Mouse (Mus musculus) adrenal gland, postnatal 14 days (tissue): ENCODE measurements around the gene Tmem132d. TPM values are rescaled to one million over a fixed set of nuclear protein-coding genes. Genes with fewer than 3 reads are reported as not detected.
A peak's percentile ranks its signal among the peaks of the same experiment; 100 is the strongest.
"Not testable (repeated sequence)": the region's sequence is repeated elsewhere in the genome, so short reads cannot be mapped to it uniquely, and the experiment has no call there.

Source experiments
- DNase-seq: peaks from one replicate; pipeline ENCODE4 v3.0.0; 2021; ENCODE audit warnings: mixed read lengths
- total RNA-seq: library from RNA; stranded (reverse); gene quantifications from 2 replicates; pipeline ENCODE4 v1.2.3, GENCODE M21; 2021

Tmem132d gene
- total RNA-seq, 1 experiment from 2014 or later = not detected

GRCm38 (mm10) chr5:128075456-128075855 lies 357.4 kb downstream of the Tmem132d start:
- no peak for DNase-seq

- DNase-seq = no peak
These were observed 360.3 kb downstream of the Tmem132d start for GRCm38 (mm10) chr5:128072616-128073015.

DNA sequence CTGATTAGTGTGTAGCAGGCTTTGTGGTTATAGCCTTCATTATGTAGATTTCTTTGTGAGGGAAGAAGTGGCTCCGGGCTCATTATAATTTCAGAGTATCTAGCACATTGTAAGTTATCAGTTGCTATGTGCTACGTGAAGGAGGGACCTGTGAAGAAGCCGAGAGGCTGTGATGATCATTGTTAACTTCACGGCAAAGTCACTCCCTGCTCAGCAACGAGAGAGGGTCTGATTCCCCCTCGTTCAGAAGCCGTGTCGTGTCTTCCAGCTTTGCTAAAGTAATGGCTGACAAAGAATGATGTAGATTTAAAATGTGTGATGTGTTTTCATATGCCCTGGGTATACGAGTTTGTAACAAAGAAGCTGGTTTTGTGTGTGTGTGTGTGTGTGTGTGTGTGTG lies 391.1 kb downstream of the Tmem132d start:
- no peak for DNase-seq

DNA sequence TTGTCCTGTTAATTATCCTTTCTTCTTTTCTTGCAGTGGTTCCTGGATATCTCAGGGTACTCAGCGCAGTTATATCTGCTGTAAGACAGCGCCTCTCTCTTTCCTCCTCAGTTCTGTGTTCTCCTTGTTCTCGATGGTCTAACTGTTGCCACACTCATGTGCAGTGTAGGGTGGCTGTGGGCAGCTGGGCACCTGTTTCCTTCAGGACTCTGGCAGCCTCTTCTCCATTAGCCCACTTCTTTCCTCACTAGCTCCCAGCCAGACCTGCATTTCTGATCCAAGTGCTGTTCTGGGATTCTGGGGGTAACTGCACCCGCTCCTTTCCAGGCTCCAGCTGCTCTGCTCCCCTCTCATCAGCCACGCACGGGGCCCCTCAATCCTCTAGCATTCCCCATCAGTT lies 392.8 kb downstream of the Tmem132d start:
- no peak for DNase-seq

GRCm38 (mm10) chr5:128027076-128027475 lies 405.8 kb downstream of the Tmem132d start:
- no peak for DNase-seq

GRCm38 (mm10) chr5:128004666-128005065 lies 428.2 kb downstream of the Tmem132d start:
- DNase-seq = no peak

- DNase-seq = no peak
These were observed 436.2 kb downstream of the Tmem132d start for GRCm38 (mm10) chr5:127996526-127997245.

GRCm38 (mm10) chr5:127993460-127993859 lies 439.4 kb downstream of the Tmem132d start:
- DNase-seq = no peak

- no peak for DNase-seq
These were observed 442.1 kb downstream of the Tmem132d start for GRCm38 (mm10) chr5:127990826-127991225.

DNA sequence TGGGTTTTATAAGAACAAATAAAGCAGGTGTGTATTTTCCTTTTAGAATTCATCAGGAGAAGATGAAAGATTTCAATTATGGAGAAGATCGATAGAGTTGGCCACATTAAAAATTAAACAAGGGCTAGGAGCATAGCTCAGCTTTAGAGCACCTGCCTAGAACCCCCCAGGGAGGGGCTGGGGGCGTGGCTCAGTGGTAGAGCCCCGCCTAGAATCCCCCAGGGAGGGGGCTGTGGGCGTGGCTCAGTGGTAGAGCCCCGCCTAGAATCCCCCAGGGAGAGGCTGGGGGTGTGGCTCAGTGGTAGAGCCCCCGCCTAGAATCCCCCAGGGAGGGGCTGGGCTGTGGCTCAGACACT lies 452.9 kb downstream of the Tmem132d start:
- DNase-seq = not testable (repeated sequence)

GRCm38 (mm10) chr5:127979329-127980002 lies 453.4 kb downstream of the Tmem132d start:
- no peak for DNase-seq

GRCm38 (mm10) chr5:127976661-127977060 lies 456.2 kb downstream of the Tmem132d start:
- no peak for DNase-seq

- DNase-seq = no peak
These were observed 467.2 kb downstream of the Tmem132d start for GRCm38 (mm10) chr5:127965700-127966099.

DNA sequence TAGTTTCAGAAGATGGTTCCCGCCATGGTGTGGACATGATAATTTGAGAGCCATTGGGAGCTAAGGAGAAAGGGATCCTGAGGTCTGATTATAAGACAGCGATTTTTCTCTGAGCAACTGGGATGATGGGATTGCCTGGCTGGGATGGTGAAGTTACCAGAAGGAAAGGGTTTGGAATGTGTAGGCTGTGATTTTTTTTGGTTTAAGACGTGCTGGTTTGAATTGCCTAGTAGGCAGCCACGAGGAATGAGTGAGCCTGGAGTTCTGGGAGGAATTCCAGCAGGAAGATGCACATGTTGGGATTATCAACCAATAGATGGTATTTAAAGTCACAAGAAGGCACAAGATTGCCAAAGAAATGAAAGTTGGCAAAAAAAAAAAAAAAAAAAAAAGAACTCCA lies 470.2 kb downstream of the Tmem132d start:
- DNase-seq = no peak

DNA sequence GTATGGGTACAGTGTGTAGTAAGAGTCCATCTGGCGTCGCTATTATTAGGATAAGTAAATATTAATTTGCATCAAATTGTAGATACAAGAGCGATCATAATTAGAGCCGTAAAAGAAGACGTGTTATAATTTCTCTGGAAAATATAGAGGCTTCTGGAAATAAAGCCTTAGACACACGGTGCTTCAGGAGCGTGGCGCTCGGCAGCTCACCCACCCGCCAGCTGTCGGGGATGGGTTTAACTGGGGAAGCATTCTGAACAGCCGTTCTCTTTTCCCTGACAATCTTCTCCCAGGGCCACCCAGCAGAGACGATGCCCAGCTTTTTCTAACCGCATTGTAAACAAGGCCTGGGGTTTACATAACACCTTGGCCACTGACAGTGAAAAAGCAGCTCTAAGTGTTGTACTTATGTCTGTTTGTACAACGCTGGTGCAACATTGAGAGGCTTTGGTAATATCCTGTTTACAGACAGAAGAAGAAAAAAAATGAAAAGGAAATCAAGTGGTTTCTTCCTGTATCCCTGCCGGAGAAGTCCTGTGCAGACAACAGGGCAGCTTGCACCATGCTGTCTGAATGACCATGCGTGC lies 476.3 kb downstream of the Tmem132d start:
- no peak for DNase-seq

DNA sequence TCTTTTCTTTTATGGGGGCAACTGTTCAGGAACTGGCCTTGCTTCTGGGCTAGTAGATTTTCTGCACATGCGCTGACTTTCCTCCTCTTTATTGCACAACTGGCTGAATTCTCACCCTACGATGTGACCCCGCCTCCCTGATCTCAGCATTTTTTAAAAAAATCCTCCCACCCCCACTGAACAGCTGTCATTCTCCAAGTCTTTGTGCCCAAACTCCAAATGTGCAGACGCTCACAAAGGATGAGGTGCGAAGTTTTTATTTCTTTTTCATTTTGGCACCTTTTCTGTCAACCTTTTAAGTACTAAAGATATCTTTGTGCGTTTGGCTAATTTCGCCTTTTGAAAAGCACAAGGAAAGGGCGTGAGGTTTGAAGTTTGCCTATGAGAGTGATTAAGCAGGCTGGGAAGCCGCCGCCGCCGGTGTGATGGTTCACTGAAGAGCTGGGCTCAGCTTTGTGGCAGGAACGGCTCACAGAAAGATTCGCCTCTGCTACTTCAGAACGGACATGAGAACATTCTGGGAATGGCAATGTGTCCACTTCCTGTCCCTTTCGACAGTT lies 478.6 kb downstream of the Tmem132d start:
- DNase-seq = no peak

GRCm38 (mm10) chr5:127952800-127953199 lies 480.1 kb downstream of the Tmem132d start:
- DNase-seq = no peak

GRCm38 (mm10) chr5:127950574-127950973 lies 482.3 kb downstream of the Tmem132d start:
- DNase-seq = no peak

- DNase-seq = peak; percentile 25
These were observed 485.6 kb downstream of the Tmem132d start for GRCm38 (mm10) chr5:127947275-127947674.

GRCm38 (mm10) chr5:127942171-127942570 lies 490.7 kb downstream of the Tmem132d start:
- DNase-seq = not testable (repeated sequence)

DNA sequence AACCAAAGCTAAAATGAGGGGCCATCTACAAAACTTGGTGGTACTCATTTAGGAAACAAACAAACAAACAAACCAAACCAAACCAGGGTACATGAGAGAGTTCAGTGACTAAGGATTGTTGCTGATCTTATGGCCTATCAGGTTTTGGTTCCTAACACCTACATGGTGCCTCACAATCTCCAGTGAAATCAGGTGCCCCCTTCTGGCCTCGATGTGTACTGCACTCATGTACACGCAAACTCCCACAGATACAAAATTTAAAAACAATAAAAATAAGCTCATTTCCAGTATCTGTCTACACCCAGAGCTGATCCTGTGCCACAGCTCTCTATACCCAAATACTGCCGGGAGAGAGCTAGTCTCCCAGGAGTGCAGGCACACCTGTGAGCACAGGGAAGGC lies 495.0 kb downstream of the Tmem132d start:
- no peak for DNase-seq

- no peak for DNase-seq
These were observed 503.2 kb downstream of the Tmem132d start for GRCm38 (mm10) chr5:127929687-127930086.

- no peak for DNase-seq
These were observed 506.2 kb downstream of the Tmem132d start for GRCm38 (mm10) chr5:127926686-127927085.
